10 mouse cellular contexts compared by ENCODE assay signal in genomic region chr17:17849906-17850712, GRCm38 (mm10). TPM values are rescaled to one million over a fixed set of nuclear protein-coding genes. Genes with fewer than 3 reads are reported as not detected.
DNase-seq lines count a peak whose midpoint lies in the region; ATAC-seq lines count a peak whose summit lies in the region.
"Had no signal": no experiment of that assay in that cellular context is flagged by ENCODE, and none has a peak within 500 bp of the region (broad histone marks: within the 10 kb centered on the region; RNA-seq: fewer than 3 reads in every experiment).

No protein-coding gene starts in this region.

- no peak overlapping the region for H3K9ac ChIP-seq in neural tube, embryonic 11.5 days (ENCODE audit: low read length)
- H3K9ac ChIP-seq in intestine, embryonic 16.5 days (ENCODE audit: low read depth, low read length), result no peak overlapping the region

- peak; percentile 31; the same call in 1 of the 2 replicates for ATAC-seq in cerebellum, adult (ENCODE audit: insufficient number of reproducible peaks, low FRiP score, low TSS enrichment)
- ATAC-seq in neural tube, embryonic 11.5 days (ENCODE audit: insufficient read depth, low FRiP score, low TSS enrichment), result peak; percentile 8; the same call in 1 of the 2 replicates
- peak; percentile 60 for ATAC-seq in intestine, embryonic 16.5 days

- no peaks in the 10 kb centered on the region for H3K9me3 ChIP-seq in neural tube, embryonic 11.5 days (ENCODE audit: control insufficient read depth, low read length)
- no peaks in the 10 kb centered on the region for H3K9me3 ChIP-seq in intestine, embryonic 16.5 days (ENCODE audit: control insufficient read depth, low read length)

- DNase-seq in cerebellum, adult 11-12 months, result no peak
- no peak for DNase-seq in neural tube, embryonic 11.5 days (ENCODE audit: low spot score)
- no peak for DNase-seq in neural tube, embryonic 10.5 days (ENCODE audit: extremely low spot score, low spot score)
- peak; percentile 19 for DNase-seq in right cerebral cortex, postnatal 4 days
- no peak for DNase-seq in yolk sac, embryonic 10.5 days (ENCODE audit: low spot score)
- DNase-seq in B cell, adult 2 months, result no peak
- DNase-seq: adrenal gland, postnatal 14 days; thymus, postnatal 14 days had no signal

- no peaks in the 10 kb centered on the region for H3K36me3 ChIP-seq in neural tube, embryonic 11.5 days (ENCODE audit: control insufficient read depth, insufficient read depth, low read length)
- H3K36me3 ChIP-seq in intestine, embryonic 16.5 days (ENCODE audit: control insufficient read depth, insufficient read depth, low read length), result no peaks in the 10 kb centered on the region

- H3K4me3 ChIP-seq in neural tube, embryonic 11.5 days (ENCODE audit: low read depth, low read length), result no peak overlapping the region
- H3K4me3 ChIP-seq in intestine, embryonic 16.5 days (ENCODE audit: low read length), result peak overlapping the region; percentile 12

- H3K4me1 ChIP-seq in neural tube, embryonic 11.5 days (ENCODE audit: control insufficient read depth, insufficient read depth, low read length), result no peaks in the 10 kb centered on the region
- H3K4me1 ChIP-seq in intestine, embryonic 16.5 days (ENCODE audit: control insufficient read depth, insufficient read depth, low read length), result 0 out of 2 replicates have a peak, but pooled peaks cover 5% of the 10 kb centered on the region

- no peak overlapping the region for H3K4me2 ChIP-seq in neural tube, embryonic 11.5 days (ENCODE audit: low read depth)
- H3K4me2 ChIP-seq in intestine, embryonic 16.5 days (ENCODE audit: low read depth, low read length), result peak overlapping the region; percentile 31

- peaks cover 8% of the 10 kb centered on the region; the same call in 1 of the 2 replicates for H3K27me3 ChIP-seq in neural tube, embryonic 11.5 days (ENCODE audit: control insufficient read depth, insufficient read depth, low read length)
- no peaks in the 10 kb centered on the region for H3K27me3 ChIP-seq in intestine, embryonic 16.5 days (replicated peaks; ENCODE audit: control insufficient read depth, insufficient read depth, low read length)

- no peak overlapping the region for H3K27ac ChIP-seq in neural tube, embryonic 11.5 days (ENCODE audit: low read depth, low read length)
- H3K27ac ChIP-seq in intestine, embryonic 16.5 days (ENCODE audit: low read length), result no peak overlapping the region

- WGBS in neural tube, embryonic 11.5 days, result 17% methylated on average over 55 of the region's 55 CpGs
- 24% methylated on average over 55 of the region's 55 CpGs for WGBS in intestine, embryonic 16.5 days

RNA-seq across cellular contexts. Expression of gene Has1, which starts 4.9 kb away (rescaled TPM):
- 0.99 and 1.3 TPM in 2 replicates for polyA plus RNA-seq in neural tube, embryonic 11.5 days (2014; fragmentation: Nextera tagmentation; extraction: Ambion mirVana)
- 0.34 and 0.56 TPM in 2 replicates for polyA plus RNA-seq in intestine, embryonic 16.5 days (2015; fragmentation: Nextera tagmentation; extraction: Ambion mirVana)

RNA-seq across cellular contexts. Expression of gene Spaca6, which starts 23.2 kb away (rescaled TPM):
- polyA plus RNA-seq in neural tube, embryonic 11.5 days (2014; fragmentation: Nextera tagmentation; extraction: Ambion mirVana), result 22.1 and 27.0 TPM in 2 replicates
- 13.7 and 14.5 TPM in 2 replicates for polyA plus RNA-seq in intestine, embryonic 16.5 days (2015; fragmentation: Nextera tagmentation; extraction: Ambion mirVana)

RNA-seq across cellular contexts. Expression of gene Fpr1, which starts 33.6 kb away (rescaled TPM):
- not detected in 2 replicates for polyA plus RNA-seq in neural tube, embryonic 11.5 days (2014; fragmentation: Nextera tagmentation; extraction: Ambion mirVana)
- polyA plus RNA-seq in intestine, embryonic 16.5 days (2015; fragmentation: Nextera tagmentation; extraction: Ambion mirVana), result 0.29 and 0.60 TPM in 2 replicates

RNA-seq across cellular contexts. Expression of gene Fpr2, which starts 37.5 kb away (rescaled TPM):
- polyA plus RNA-seq in neural tube, embryonic 11.5 days (2014; fragmentation: Nextera tagmentation; extraction: Ambion mirVana), result not detected in 2 replicates
- polyA plus RNA-seq in intestine, embryonic 16.5 days (2015; fragmentation: Nextera tagmentation; extraction: Ambion mirVana), result 0.32 and 0.61 TPM in 2 replicates

RNA-seq across cellular contexts. Expression of gene Fpr3, which starts 37.5 kb away (rescaled TPM):
- not detected in 2 replicates for polyA plus RNA-seq in neural tube, embryonic 11.5 days (2014; fragmentation: Nextera tagmentation; extraction: Ambion mirVana)
- not detected in 2 replicates for polyA plus RNA-seq in intestine, embryonic 16.5 days (2015; fragmentation: Nextera tagmentation; extraction: Ambion mirVana)

Comparison
In these comparisons a context has a peak if more than half of its experiments do, and no peak if none do; other contexts are left out.
1. ATAC-seq: peak in every context shown above with its lines; median percentile 60 in intestine, embryonic 16.5 days; 31 in cerebellum, adult; 8 in neural tube, embryonic 11.5 days.